Mouse (Mus musculus): ENCODE data around the gene Dhrs1. TPM values are rescaled to one million over a fixed set of nuclear protein-coding genes. Genes with fewer than 3 reads are reported as not detected.

Dhrs1 gene
- polyA plus RNA-seq, 1 experiment: 93.5 TPM

DNA sequence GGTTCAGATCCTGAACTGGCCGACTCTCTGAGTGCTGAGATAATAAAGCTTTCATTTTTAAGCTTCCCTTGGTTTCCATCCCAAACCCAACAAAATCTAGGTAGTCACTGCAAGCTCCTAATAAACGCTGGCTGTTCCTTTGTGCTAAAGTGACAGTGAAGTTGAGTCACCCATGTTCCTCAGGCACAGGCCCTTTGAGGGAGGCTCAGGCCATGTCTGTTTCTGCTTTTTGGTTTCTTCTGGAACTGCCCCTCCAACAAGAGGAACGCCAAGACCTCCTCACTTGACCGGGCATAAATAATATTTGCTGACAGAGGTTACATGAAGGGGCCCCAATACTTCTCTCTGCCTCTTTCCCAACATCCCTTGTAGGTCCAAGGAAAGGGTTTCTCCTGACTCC lies 9.7 kb downstream of the Dhrs1 start:
- Histone ChIP-seq H3K4me1 (replicated peaks; ENCODE audit: control insufficient read depth, insufficient read depth, low read length) (no peaks in the 10 kb centered on the region), H3K27me3 (ENCODE audit: control insufficient read depth, insufficient read depth, low read length) (no peaks in the 10 kb centered on the region), H3K27ac (ENCODE audit: control insufficient read depth, insufficient read depth, low read length) (no peak overlapping the region), H3K36me3 (ENCODE audit: control insufficient read depth, insufficient read depth, low read length) (peaks cover 5% of the 10 kb centered on the region; the same call in 1 of the 2 replicates), H3K4me3 (ENCODE audit: control insufficient read depth, insufficient read depth, low read length) (no peak overlapping the region)
- 74% methylated on average over 4 of the region's 4 CpGs for WGBS
- no peak for TF ChIP-seq POLR2A (IDR thresholded peaks at IDR 0.05; ENCODE audit: control insufficient read depth, extremely low read depth, insufficient read depth, low read length, poor library complexity)
- TF ChIP-seq CTCF (IDR thresholded peaks at IDR 0.05; ENCODE audit: borderline replicate concordance, control insufficient read depth, extremely low read depth, insufficient read depth, low read length, poor library complexity): no peak
- DNase-seq: no peak

DNA sequence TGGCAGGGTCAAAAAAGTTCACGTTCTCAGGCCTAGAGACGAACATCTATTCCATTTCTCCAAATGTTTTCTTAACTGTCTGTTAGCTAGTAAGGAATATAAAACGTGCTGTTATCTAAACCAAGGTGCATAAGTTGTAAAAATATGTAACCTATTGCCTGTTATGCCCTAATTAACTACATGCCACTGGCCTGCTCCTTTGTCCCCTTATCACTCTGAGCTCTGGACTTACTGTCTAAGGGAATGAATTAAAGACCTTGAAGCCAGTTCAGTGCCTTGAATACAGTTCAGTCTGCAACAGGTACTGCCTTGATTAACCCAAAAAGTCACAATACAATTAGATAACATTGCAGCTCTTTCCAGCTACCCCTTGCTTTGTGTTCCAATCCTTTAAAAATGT lies 10.2 kb downstream of the Dhrs1 start:
- Histone ChIP-seq H3K27me3 (ENCODE audit: control insufficient read depth, insufficient read depth, low read length) (no peaks in the 10 kb centered on the region), H3K36me3 (ENCODE audit: control insufficient read depth, insufficient read depth, low read length) (peaks cover 5% of the 10 kb centered on the region; the same call in 1 of the 2 replicates), H3K27ac (ENCODE audit: control insufficient read depth, insufficient read depth, low read length) (no peak overlapping the region), H3K4me3 (ENCODE audit: control insufficient read depth, insufficient read depth, low read length) (no peak overlapping the region), H3K4me1 (replicated peaks; ENCODE audit: control insufficient read depth, insufficient read depth, low read length) (no peaks in the 10 kb centered on the region)
- DNase-seq: no peak
- TF ChIP-seq CTCF (IDR thresholded peaks at IDR 0.05; ENCODE audit: borderline replicate concordance, control insufficient read depth, extremely low read depth, insufficient read depth, low read length, poor library complexity): no peak
- TF ChIP-seq POLR2A (IDR thresholded peaks at IDR 0.05; ENCODE audit: control insufficient read depth, extremely low read depth, insufficient read depth, low read length, poor library complexity): no peak
- 88% methylated on average over 3 of the region's 3 CpGs for WGBS

DNA sequence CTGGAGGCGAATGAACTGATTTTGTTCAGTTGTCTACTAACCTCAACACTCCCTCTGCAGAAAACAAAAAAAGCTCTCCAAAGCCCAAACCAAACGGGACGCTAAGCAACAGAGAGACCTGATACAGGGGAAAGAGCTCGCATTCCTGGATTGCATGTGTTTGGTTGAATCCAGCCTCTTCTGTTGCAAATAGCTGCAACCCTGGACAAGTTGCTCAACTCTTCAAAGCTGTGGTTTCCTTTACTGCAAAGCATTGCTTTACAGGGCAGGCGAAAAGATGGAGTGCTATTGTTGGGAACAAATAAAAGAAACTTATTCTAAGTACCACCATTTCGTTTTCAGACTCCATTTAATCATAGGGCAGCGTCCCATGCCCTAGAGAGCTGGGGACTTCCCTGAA lies 10.6 kb downstream of the Dhrs1 start:
- Histone ChIP-seq H3K27me3 (ENCODE audit: control insufficient read depth, insufficient read depth, low read length) (no peaks in the 10 kb centered on the region), H3K36me3 (ENCODE audit: control insufficient read depth, insufficient read depth, low read length) (peaks cover 2% of the 10 kb centered on the region; the same call in 1 of the 2 replicates), H3K4me1 (replicated peaks; ENCODE audit: control insufficient read depth, insufficient read depth, low read length) (no peaks in the 10 kb centered on the region), H3K27ac (ENCODE audit: control insufficient read depth, insufficient read depth, low read length) (no peak overlapping the region), H3K4me3 (ENCODE audit: control insufficient read depth, insufficient read depth, low read length) (no peak overlapping the region)
- TF ChIP-seq CTCF (IDR thresholded peaks at IDR 0.05; ENCODE audit: borderline replicate concordance, control insufficient read depth, extremely low read depth, insufficient read depth, low read length, poor library complexity): no peak
- no peak for TF ChIP-seq POLR2A (IDR thresholded peaks at IDR 0.05; ENCODE audit: control insufficient read depth, extremely low read depth, insufficient read depth, low read length, poor library complexity)
- 91% methylated on average over 7 of the region's 7 CpGs for WGBS
- no peak for DNase-seq

DNA sequence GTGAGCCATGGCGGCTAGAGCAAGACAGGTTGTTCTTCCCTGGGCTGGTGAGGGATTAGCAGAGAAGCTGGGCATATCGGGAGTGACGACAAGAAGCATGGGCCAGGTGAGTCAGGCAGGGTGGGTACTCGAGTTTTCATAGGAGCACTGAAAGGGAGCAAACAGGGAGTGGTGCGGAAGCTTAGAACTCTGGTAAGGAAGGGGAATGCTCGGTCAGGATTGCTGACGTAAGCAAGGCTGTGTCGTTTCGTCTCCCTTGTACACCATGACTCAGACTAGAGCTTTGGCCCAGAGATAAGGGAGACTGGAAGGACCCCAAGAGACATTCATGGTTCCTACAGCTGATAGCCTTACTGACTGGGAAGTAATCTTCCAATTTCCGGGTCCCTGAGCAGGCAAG lies 11.6 kb downstream of the Dhrs1 start:
- WGBS: 88% methylated on average over 10 of the region's 10 CpGs
- H3K27me3 ChIP-seq (ENCODE audit: control insufficient read depth, insufficient read depth, low read length): no peaks in the 10 kb centered on the region
- no peaks in the 10 kb centered on the region for H3K4me1 ChIP-seq (replicated peaks; ENCODE audit: control insufficient read depth, insufficient read depth, low read length)
- H3K36me3 ChIP-seq (ENCODE audit: control insufficient read depth, insufficient read depth, low read length): no peaks in the 10 kb centered on the region
- H3K27ac ChIP-seq (ENCODE audit: control insufficient read depth, insufficient read depth, low read length): no peak overlapping the region; the same call in 1 of the 2 replicates
- no peak for TF ChIP-seq CTCF (IDR thresholded peaks at IDR 0.05; ENCODE audit: borderline replicate concordance, control insufficient read depth, extremely low read depth, insufficient read depth, low read length, poor library complexity)
- no peak for TF ChIP-seq POLR2A (IDR thresholded peaks at IDR 0.05; ENCODE audit: control insufficient read depth, extremely low read depth, insufficient read depth, low read length, poor library complexity)
- H3K4me3 ChIP-seq (ENCODE audit: control insufficient read depth, insufficient read depth, low read length): no peak overlapping the region
- no peak for DNase-seq

DNA sequence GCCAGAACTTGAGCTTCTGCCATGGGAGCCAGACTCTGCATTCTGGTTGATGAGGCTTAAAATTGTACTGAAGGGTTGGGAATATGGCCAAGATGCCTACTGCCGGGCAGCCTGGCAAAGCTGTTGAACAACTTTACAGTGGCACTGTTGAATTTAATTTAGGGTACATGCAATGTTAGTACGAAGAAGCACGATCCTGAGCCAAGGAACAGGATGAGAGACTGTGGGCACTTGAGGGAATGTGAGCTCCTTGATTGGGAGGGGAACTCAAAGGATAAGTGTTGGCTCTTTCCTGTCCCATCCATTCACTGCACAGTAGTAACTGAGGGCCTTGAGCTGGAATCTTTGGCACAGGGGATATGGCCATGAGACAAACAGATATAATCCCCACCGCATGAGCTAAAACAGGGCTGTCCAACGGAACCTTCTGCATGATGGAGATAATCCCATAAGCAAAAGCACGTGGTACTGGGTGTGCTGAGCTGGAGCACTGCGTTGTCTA lies 14.9 kb downstream of the Dhrs1 start:
- Histone ChIP-seq H3K27me3 (ENCODE audit: control insufficient read depth, insufficient read depth, low read length) (no peaks in the 10 kb centered on the region), H3K4me1 (replicated peaks; ENCODE audit: control insufficient read depth, insufficient read depth, low read length) (no peaks in the 10 kb centered on the region), H3K36me3 (ENCODE audit: control insufficient read depth, insufficient read depth, low read length) (no peaks in the 10 kb centered on the region), H3K27ac (ENCODE audit: control insufficient read depth, insufficient read depth, low read length) (no peak overlapping the region), H3K4me3 (ENCODE audit: control insufficient read depth, insufficient read depth, low read length) (no peak overlapping the region)
- no peak for DNase-seq
- TF ChIP-seq CTCF (IDR thresholded peaks at IDR 0.05; ENCODE audit: borderline replicate concordance, control insufficient read depth, extremely low read depth, insufficient read depth, low read length, poor library complexity): no peak
- TF ChIP-seq POLR2A (IDR thresholded peaks at IDR 0.05; ENCODE audit: control insufficient read depth, extremely low read depth, insufficient read depth, low read length, poor library complexity): no peak
- WGBS: 90% methylated on average over 7 of the region's 7 CpGs

DNA sequence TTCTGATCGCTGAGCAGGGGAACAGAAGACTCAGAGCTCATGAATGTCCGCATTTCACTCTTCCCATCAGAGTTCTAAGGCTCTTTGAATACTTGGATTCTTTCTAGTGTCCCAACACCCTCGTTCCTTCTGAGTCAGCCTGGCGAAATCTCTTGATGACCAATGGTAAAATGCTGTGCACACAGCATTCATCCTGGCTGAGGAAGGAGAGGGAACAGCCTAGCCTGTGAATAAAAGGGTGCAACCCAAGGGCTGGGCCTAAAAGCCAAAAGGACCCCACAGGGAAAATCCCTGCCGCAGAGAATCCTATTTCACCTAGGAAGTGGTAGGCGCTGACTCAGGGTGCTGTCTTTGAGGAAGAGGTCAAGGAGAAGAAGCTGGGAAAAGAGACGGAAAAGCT lies 15.4 kb downstream of the Dhrs1 start:
- TF ChIP-seq POLR2A (IDR thresholded peaks at IDR 0.05; ENCODE audit: control insufficient read depth, extremely low read depth, insufficient read depth, low read length, poor library complexity) (no peak), CTCF (IDR thresholded peaks at IDR 0.05; ENCODE audit: borderline replicate concordance, control insufficient read depth, extremely low read depth, insufficient read depth, low read length, poor library complexity) (no peak)
- H3K4me1 ChIP-seq (replicated peaks; ENCODE audit: control insufficient read depth, insufficient read depth, low read length): peaks cover 4% of the 10 kb centered on the region
- WGBS: 95% methylated on average over 7 of the region's 7 CpGs
- H3K4me3 ChIP-seq (ENCODE audit: control insufficient read depth, insufficient read depth, low read length): no peak overlapping the region
- no peaks in the 10 kb centered on the region for H3K27me3 ChIP-seq (ENCODE audit: control insufficient read depth, insufficient read depth, low read length)
- DNase-seq: no peak
- no peaks in the 10 kb centered on the region for H3K36me3 ChIP-seq (ENCODE audit: control insufficient read depth, insufficient read depth, low read length)
- no peak overlapping the region for H3K27ac ChIP-seq (ENCODE audit: control insufficient read depth, insufficient read depth, low read length)
